Mouse (Mus musculus) left cerebral cortex, postnatal 36 days (tissue): ENCODE data around the gene Klf5. TPM values are rescaled to one million over a fixed set of nuclear protein-coding genes. Genes with fewer than 3 reads are reported as not detected.

Experiments used
- DNase-seq, 2 experiments: peaks; one replicate each; pipeline ENCODE4 v3.0.0; 2021 to 2022; ENCODE audit warnings: low spot score in 2 of 2, mixed read lengths in 1 of 2
- intact Hi-C: fragments of 180-260 bp; cut with DNase I; formaldehyde crosslinking; loops from one replicate; pipeline ENCODE4 v1.15.1; 2025
- total RNA-seq, 2 experiments: library from RNA; stranded (reverse); gene quantifications; 2 replicates each; pipeline ENCODE4 v1.2.3; 2021

Klf5 gene
- 10 to 100 TPM; 15.2 to 15.8 TPM for total RNA-seq

DNA sequence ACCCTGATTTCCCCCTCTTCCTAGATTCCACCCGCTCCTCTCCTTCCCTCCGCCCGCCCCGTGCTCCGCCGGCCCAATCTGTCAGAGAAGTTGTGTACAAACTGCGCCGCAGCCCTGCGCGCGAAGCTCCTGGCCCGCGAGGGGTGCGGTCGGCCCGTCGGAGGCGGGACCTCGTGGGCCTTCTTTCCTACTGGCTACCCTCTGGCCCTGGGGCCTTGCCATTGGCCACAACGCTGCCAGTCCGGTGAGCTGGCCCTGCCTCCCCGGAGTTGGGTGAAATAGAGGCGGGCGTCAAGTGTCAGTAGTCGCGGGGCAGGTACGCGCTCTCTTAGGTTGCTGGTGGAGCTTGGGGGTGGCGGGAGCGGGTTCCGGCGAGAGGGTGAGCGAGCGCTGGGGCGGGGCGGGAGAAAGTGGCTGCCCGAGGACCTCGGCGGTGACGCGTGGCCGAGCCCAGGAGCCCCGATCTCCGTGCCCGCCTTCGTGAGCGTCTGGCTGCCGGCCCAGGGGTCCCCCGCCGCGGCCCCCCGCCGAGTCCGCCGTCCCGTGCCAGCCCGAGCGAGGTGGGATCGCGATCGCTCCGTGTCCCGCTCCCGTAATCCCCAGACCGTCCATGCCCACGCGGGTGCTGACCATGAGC, at the start of gene Klf5:
TSS of gene Klf5 (plus strand) at position 307 of the 637 bp plus-strand sequence.
- intact Hi-C loops: loop anchor here (5.0 kb wide), 1 partner anchor 594 kb away; no protein-coding TSS in a partner anchor
- DNase-seq: peak; percentile 91 to 92

- intact Hi-C loops: no loop called here
- DNase-seq: no peak
Measured at GRCm38 (mm10) chr14:99262026-99262425, 36.5 kb upstream of the Klf5 start.

DNA sequence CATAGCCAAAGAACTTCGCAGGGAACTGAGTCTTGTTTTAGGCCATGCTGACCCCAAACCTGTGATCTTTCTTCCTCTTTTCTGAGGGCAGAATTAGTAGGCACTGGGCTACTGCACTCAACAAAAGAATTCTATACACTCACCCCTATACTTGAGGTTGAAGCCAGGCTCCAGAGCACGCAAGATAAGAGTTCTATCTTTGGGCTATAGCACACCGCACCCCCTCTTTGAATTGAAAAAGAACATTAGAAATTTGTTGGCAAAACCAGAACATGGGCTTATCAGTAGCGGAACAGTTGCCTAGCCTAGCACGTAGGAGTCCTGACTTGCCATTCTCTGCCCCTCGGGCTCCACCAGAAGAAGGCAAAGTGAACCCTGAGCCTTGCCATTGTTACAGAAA, 34.7 kb upstream of the Klf5 start:
- DNase-seq: no peak
- intact Hi-C loops: no loop called here

DNA sequence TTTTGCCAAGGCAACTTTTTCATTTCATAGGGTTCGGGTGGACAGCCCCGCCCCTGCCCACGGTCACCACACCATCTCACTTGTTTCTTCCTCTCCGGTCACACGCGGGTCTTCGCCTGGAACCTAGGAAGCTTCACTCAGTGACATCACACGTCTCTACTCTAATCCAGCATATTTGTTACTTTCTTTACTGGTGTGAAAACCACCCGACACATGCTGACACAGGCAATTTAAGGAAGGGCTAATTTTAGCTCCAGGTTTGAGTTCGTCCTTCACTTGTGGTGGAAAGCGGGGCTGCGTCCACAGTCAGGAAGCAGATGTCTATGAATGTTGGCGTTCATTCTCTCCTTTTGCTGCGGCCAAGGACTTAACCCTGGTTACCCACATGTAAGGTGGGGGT, 32.7 kb upstream of the Klf5 start:
- DNase-seq: no peak
- intact Hi-C loops: no loop called here

DNA sequence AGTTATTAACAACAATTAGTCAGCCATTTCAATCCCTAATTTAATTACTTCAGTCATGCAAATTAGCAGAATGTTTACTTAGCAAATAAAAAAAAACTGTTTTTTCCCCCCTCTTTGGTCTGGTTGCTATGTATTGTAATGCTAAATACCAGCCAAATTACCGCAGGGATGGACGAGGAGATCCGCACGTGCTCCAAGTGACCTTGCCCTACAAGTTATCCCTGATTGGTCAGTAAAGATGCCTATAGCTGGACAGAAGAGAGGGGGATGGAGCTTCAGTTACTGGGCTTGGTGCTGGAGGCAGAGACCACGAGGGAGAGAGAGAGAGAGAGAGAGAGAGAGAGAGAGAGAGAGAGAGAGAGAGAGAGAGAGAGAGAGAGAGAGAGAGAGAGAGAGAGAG, 31.7 kb upstream of the Klf5 start:
- intact Hi-C loops: no loop called here
- no peak for DNase-seq

- intact Hi-C loops: no loop called here
Measured at GRCm38 (mm10) chr14:99274056-99274455, 24.4 kb upstream of the Klf5 start.

GRCm38 (mm10) chr14:99275827-99276226, 22.7 kb upstream of the Klf5 start:
- no peak for DNase-seq
- intact Hi-C loops: no loop called here

More at GRCm38 (mm10) chr14:99274056-99274455, 24.4 kb upstream of the Klf5 start:
- no peak for DNase-seq

DNA sequence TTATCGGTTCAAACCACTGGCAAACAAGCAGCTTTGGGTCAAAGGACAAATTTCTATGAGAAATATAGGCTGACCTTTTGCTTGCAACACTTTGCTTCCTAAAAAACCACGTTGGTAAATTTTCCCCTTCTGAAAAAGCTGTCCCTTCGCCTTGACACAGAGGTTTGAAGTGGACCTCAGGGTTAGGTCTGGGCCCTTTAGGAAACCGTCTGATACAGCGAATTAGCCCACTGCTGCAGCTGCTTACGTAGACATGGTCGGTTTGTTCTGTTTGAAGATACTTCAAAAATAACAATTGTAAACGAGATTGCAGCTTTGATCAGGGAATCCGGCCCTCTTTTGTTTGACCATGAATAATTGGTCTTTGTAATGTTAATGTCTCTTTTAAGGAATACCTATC, 20.2 kb upstream of the Klf5 start:
- intact Hi-C loops: no loop called here
- no peak for DNase-seq

DNA sequence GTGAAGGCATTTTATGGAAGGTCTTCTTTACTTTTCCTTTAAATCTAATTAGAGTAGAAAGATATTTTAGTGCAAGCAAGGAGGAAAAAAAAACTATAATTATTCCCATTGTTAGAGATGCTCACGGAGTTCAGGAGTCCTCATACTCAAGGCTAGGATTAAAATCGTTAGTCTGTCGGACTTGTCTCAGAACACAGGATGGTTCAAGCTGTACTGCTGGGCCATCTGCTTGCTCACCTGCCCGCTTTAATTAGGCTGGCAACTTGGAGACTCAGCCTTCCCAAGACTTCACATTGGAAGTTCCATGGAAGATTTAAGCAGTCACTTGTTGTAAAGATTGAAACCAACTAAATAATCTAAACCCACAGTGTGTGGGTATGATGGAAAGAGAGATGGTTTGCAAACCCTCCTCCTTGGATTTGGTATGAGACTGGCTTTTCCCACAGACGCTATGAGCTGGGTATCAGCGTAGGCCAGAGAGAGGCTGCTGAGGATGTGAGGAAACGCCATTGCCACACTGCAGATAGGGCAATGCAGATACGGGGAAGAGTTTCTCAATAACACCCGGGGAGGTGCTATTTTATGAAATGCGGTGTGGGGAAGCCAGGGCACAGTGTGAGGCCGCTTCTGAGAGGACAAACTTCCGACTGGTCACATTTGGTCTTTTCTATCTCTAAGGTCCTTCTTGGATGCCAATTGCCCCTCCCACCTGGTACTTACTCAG, 19.6 kb upstream of the Klf5 start:
- intact Hi-C loops: no loop called here
- no peak for DNase-seq

DNA sequence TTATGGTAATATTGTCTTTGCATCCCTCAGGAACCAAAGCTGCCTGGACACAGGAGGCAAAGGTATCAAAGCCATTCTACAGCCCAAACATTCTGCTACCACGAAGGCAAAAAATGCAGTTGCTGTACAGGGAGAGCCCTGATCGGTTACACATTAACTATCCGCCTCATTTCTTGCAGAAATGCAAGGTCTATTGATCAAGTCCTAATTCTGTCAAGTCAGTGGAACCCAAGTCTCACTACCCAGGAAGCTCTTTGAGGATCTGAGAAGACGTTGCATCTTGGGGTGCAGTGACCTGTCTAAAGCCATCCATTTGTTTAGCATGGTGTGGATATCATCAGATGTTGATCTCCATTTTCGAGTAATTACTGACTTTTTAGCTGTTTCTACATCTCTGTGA, 18.1 kb upstream of the Klf5 start:
- DNase-seq: no peak
- intact Hi-C loops: no loop called here

- no peak for DNase-seq
- intact Hi-C loops: no loop called here
Measured at GRCm38 (mm10) chr14:99280825-99281433, 17.6 kb upstream of the Klf5 start.

DNA sequence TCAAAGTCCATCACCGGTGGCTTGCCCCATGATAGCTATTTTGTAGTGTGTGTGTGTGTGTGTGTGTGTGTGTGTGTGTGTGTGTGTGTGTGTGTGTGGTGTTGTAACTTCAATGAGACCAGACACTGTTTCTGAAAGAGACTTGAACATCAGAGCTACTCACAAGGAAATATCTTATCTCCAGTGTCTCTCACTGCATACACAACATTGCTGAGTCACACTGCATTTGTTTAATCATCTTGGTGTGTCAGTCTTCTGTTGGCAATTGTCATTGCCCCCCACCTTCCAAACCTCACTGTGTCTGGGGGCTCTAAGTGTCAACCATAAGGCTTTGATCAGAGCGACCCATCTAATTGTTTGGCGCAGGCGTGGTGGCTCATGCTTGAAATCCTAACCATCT, 13.0 kb upstream of the Klf5 start:
- intact Hi-C loops: no loop called here
- no peak for DNase-seq

DNA sequence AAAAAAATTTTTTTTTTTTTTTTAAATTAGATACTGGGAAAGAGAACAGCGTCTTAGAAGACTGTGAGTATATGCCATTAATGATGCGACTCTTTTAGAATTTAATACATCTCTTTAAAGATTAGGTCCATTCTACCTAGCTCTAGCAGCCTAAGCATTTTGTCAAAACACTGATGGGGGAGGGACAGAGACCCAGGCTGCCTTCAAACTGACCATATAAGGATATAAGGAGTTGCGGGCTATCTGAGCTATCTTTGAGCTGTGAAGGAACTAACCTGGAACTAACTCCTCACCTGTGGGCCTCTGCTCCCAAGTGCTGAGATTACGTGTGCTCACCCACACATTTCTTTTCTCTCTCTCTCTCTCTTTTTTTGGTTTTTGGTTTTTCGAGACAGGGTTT, 6.3 kb upstream of the Klf5 start:
- intact Hi-C loops: no loop called here
- no peak for DNase-seq

GRCm38 (mm10) chr14:99294424-99294823, 4.1 kb upstream of the Klf5 start:
- intact Hi-C loops: no loop called here
- DNase-seq: no peak

DNA sequence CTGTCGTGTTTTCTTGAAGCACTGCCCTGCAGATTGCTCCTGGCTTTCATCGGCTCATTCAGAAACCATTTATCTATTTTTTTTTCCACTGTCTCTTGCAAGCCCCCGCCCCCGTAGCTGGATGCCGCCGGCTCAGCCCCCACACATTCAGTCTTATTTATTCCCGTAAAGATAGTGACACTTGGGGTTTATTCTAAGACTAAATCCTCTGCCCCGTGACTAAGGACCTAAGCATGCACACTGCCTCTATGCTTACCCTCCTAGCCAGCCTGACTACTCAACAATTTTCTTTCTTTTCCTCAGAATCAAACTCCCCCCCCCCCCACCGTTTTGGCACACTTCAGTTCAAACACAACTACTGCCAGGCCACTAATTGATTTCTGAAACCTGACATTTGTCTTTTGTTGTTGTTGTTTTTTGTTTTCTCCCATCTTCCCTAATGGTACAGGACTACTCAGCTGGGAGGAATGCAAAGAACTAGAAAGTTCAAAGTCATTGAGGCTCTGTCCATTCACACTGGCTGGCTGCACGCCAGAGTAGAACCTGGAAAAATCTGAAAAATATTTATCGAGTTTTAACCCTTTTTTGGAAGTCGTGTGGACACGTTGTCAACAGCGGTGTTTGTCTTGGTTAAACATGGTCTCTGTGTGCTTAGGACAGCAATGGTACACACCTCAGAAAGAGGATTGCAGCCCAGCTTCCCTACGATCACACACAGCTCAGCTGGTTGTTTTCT, 2.7 kb upstream of the Klf5 start:
- intact Hi-C loops: loop anchor here (2.0 to 5.0 kb wide), 2 partner anchors 15 to 597 kb away; no protein-coding TSS in a partner anchor
- no peak for DNase-seq

DNA sequence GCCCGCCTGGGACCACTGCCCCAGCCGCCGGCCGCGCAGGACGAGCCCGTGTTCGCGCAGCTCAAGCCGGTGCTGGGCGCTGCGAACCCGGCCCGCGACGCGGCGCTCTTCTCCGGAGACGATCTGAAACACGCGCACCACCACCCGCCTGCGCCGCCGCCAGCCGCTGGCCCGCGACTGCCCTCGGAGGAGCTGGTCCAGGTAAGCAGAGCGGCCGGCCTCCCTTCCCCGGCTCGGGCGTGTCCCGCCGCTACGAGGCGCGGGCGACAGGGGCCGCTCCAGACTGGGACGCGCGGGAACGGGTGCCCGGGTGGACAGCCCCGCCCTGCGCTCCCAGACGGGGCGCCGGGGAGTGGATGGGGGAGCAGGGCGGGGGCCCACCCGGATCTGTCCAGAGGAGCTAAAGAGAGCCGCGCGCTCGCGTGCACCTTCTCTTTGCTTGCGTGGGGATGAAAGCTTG, 561 bp downstream of the Klf5 start:
- peak; percentile 63 to 72 for DNase-seq
- intact Hi-C loops: loop anchor here (5.0 kb wide), 1 partner anchor 593 kb away; no protein-coding TSS in a partner anchor

GRCm38 (mm10) chr14:99299701-99300191, 1.3 kb downstream of the Klf5 start:
- DNase-seq: peak; percentile 38 to 50
- intact Hi-C loops: loop anchor here (5.0 kb wide), 2 partner anchors 448 to 593 kb away; no protein-coding TSS in a partner anchor

DNA sequence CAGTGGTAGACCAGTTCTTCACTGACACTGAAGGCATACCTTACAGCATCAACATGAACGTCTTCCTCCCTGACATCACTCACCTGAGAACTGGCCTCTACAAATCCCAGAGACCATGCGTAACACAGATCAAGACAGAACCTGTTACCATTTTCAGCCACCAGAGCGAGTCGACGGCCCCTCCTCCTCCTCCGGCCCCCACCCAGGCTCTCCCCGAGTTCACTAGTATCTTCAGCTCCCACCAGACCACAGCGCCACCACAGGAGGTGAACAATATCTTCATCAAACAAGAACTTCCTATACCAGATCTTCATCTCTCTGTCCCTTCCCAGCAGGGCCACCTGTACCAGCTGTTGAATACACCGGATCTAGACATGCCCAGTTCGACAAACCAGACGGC, 3.0 kb downstream of the Klf5 start:
- intact Hi-C loops: loop anchor here (5.0 kb wide), 1 partner anchor 446 kb away; no protein-coding TSS in a partner anchor
- DNase-seq: no peak

DNA sequence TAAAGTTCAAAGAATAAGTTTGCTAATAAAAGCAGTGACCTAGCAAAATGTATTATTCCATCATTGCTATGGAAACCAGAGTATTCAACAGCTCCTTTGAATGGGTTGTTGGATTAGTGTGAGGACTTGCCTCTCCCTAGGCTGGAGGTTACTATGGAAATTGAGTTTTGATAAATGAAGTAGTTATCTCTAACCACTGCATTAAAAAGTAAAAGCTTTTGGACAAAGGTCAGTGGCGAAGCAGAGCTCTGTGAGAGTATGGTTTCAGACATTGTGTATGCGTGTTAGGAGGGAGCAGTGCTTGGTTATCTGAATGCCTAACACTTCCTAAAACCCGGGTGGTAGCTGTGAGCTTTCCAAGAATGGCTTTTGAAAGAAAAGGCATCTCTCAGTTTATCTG, 5.9 kb downstream of the Klf5 start:
- intact Hi-C loops: loop anchor here (5.0 kb wide), 1 partner anchor 443 kb away; no protein-coding TSS in a partner anchor
- DNase-seq: no peak
